Mouse (Mus musculus): ENCODE results near the gene Mfsd11. TPM values are rescaled to one million over a fixed set of nuclear protein-coding genes. Genes with fewer than 3 reads are reported as not detected.

Mfsd11 gene
- polyA plus RNA-seq, 1 experiment from 2014 or later, result 37.0 TPM

- Histone ChIP-seq H3K27me3 (ENCODE audit: control insufficient read depth, insufficient read depth, low read length) (no peaks in the 10 kb centered on the region), H3K9ac (ENCODE audit: low read depth, low read length) (no peak overlapping the region), H3K36me3 (ENCODE audit: control insufficient read depth, insufficient read depth, low read length) (0 out of 2 replicates have a peak, but pooled peaks cover 2% of the 10 kb centered on the region), H3K9me3 (ENCODE audit: control insufficient read depth, low read length) (no peaks in the 10 kb centered on the region), H3K4me2 (replicated peaks; ENCODE audit: low read depth, low read length) (no peak overlapping the region), H3K4me1 (replicated peaks; ENCODE audit: control insufficient read depth, insufficient read depth, low read length) (no peaks in the 10 kb centered on the region), H3K4me3 (ENCODE audit: low read depth, low read length) (no peak overlapping the region), H3K27ac (ENCODE audit: low read depth, low read length) (no peak overlapping the region)
- WGBS, result 78% methylated on average over 10 of the region's 10 CpGs
- ATAC-seq (ENCODE audit: low FRiP score) (no peak), DNase-seq (ENCODE audit: low spot score) (no peak)
Observed at GRCm38 (mm10) chr11:116864444-116864843, 12.2 kb downstream of the Mfsd11 start.

DNA sequence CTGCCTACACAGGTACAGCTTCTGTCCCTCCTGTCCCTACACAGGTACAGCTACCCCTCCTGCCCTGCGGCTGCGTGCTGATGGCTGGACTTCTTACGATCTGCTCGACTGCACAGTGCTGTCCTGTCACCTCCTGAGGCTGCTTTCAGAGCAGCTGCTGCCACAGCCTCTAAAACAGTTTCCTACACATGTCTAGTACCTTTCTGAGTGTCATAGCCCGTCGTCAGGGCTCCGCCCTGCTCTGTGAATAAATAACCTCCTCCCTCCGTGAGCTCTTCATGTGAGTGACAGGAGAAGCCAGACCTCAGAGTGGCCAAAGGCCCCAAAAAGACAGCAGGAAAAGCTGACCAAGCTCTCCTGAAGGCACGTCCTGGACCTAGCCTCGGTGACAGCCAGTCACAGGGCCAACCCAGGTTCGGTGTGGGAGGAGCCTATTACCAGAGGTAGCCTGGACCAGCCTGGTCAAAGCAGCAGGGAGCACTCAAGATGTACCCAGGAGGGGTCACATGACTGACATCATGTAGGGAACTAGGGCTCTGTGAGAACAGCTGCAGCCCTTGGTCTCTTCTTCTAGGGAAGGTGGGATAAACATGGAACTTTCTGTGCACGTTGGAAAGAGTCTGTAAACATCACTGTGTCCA, 13.8 kb downstream of the Mfsd11 start:
- H3K4me1 ChIP-seq (replicated peaks; ENCODE audit: control insufficient read depth, insufficient read depth, low read length), result no peaks in the 10 kb centered on the region
- no peak overlapping the region for H3K9ac ChIP-seq (ENCODE audit: low read depth, low read length)
- WGBS, result 75% methylated on average over 12 of the region's 12 CpGs
- H3K4me3 ChIP-seq (ENCODE audit: low read depth, low read length), result no peak overlapping the region
- no peak overlapping the region for H3K27ac ChIP-seq (ENCODE audit: low read depth, low read length)
- no peaks in the 10 kb centered on the region for H3K9me3 ChIP-seq (ENCODE audit: control insufficient read depth, low read length)
- H3K4me2 ChIP-seq (replicated peaks; ENCODE audit: low read depth, low read length), result no peak overlapping the region
- no peaks in the 10 kb centered on the region for H3K27me3 ChIP-seq (ENCODE audit: control insufficient read depth, insufficient read depth, low read length)
- DNase-seq (ENCODE audit: low spot score), result no peak
- H3K36me3 ChIP-seq (ENCODE audit: control insufficient read depth, insufficient read depth, low read length), result 0 out of 2 replicates have a peak, but pooled peaks cover 2% of the 10 kb centered on the region
- no peak for ATAC-seq (ENCODE audit: low FRiP score)

GRCm38 (mm10) chr11:116868129-116868528, 15.9 kb downstream of the Mfsd11 start:
- H3K27ac ChIP-seq (ENCODE audit: low read depth, low read length), result no peak overlapping the region
- H3K4me1 ChIP-seq (replicated peaks; ENCODE audit: control insufficient read depth, insufficient read depth, low read length), result no peaks in the 10 kb centered on the region
- H3K9me3 ChIP-seq (ENCODE audit: control insufficient read depth, low read length), result no peaks in the 10 kb centered on the region
- H3K36me3 ChIP-seq (ENCODE audit: control insufficient read depth, insufficient read depth, low read length), result peaks cover 2% of the 10 kb centered on the region; the same call in 1 of the 2 replicates
- H3K4me2 ChIP-seq (replicated peaks; ENCODE audit: low read depth, low read length), result no peak overlapping the region
- H3K27me3 ChIP-seq (ENCODE audit: control insufficient read depth, insufficient read depth, low read length), result no peaks in the 10 kb centered on the region
- ATAC-seq (ENCODE audit: low FRiP score), result no peak
- WGBS, result 82% methylated on average over 3 of the region's 3 CpGs
- H3K4me3 ChIP-seq (ENCODE audit: low read depth, low read length), result no peak overlapping the region
- no peak for DNase-seq (ENCODE audit: low spot score)
- H3K9ac ChIP-seq (ENCODE audit: low read depth, low read length), result no peak overlapping the region

- no peak overlapping the region for H3K9ac ChIP-seq (ENCODE audit: low read depth, low read length)
- H3K27ac ChIP-seq (ENCODE audit: low read depth, low read length), result no peak overlapping the region
- 89% methylated on average over 8 of the region's 8 CpGs for WGBS
- ATAC-seq (ENCODE audit: low FRiP score) (no peak), DNase-seq (ENCODE audit: low spot score) (no peak)
- H3K27me3 ChIP-seq (ENCODE audit: control insufficient read depth, insufficient read depth, low read length), result no peaks in the 10 kb centered on the region
- H3K4me3 ChIP-seq (ENCODE audit: low read depth, low read length), result no peak overlapping the region
- no peak overlapping the region for H3K4me2 ChIP-seq (replicated peaks; ENCODE audit: low read depth, low read length)
- H3K4me1 ChIP-seq (replicated peaks; ENCODE audit: control insufficient read depth, insufficient read depth, low read length), result no peaks in the 10 kb centered on the region
- no peaks in the 10 kb centered on the region for H3K9me3 ChIP-seq (ENCODE audit: control insufficient read depth, low read length)
- peaks cover 3% of the 10 kb centered on the region; the same call in 1 of the 2 replicates for H3K36me3 ChIP-seq (ENCODE audit: control insufficient read depth, insufficient read depth, low read length)
Observed at GRCm38 (mm10) chr11:116869223-116869622, 17.0 kb downstream of the Mfsd11 start.

GRCm38 (mm10) chr11:116869641-116870040, 17.4 kb downstream of the Mfsd11 start:
- no peak for ATAC-seq (ENCODE audit: low FRiP score)
- Histone ChIP-seq H3K9me3 (ENCODE audit: control insufficient read depth, low read length) (no peaks in the 10 kb centered on the region), H3K4me1 (replicated peaks; ENCODE audit: control insufficient read depth, insufficient read depth, low read length) (no peaks in the 10 kb centered on the region), H3K4me2 (replicated peaks; ENCODE audit: low read depth, low read length) (no peak overlapping the region), H3K27ac (ENCODE audit: low read depth, low read length) (no peak overlapping the region), H3K4me3 (ENCODE audit: low read depth, low read length) (no peak overlapping the region), H3K27me3 (ENCODE audit: control insufficient read depth, insufficient read depth, low read length) (no peaks in the 10 kb centered on the region), H3K36me3 (ENCODE audit: control insufficient read depth, insufficient read depth, low read length) (peaks cover 4% of the 10 kb centered on the region; the same call in 1 of the 2 replicates), H3K9ac (ENCODE audit: low read depth, low read length) (no peak overlapping the region)
- 83% methylated on average over 4 of the region's 4 CpGs for WGBS
- no peak for DNase-seq (ENCODE audit: low spot score)

GRCm38 (mm10) chr11:116871538-116871937, 19.3 kb downstream of the Mfsd11 start:
- Histone ChIP-seq H3K4me1 (replicated peaks; ENCODE audit: control insufficient read depth, insufficient read depth, low read length) (no peaks in the 10 kb centered on the region), H3K9ac (ENCODE audit: low read depth, low read length) (no peak overlapping the region), H3K27me3 (ENCODE audit: control insufficient read depth, insufficient read depth, low read length) (no peaks in the 10 kb centered on the region), H3K9me3 (ENCODE audit: control insufficient read depth, low read length) (no peaks in the 10 kb centered on the region), H3K4me2 (replicated peaks; ENCODE audit: low read depth, low read length) (no peak overlapping the region), H3K4me3 (ENCODE audit: low read depth, low read length) (no peak overlapping the region), H3K36me3 (ENCODE audit: control insufficient read depth, insufficient read depth, low read length) (peaks cover 4% of the 10 kb centered on the region; the same call in 1 of the 2 replicates), H3K27ac (ENCODE audit: low read depth, low read length) (no peak overlapping the region)
- ATAC-seq (ENCODE audit: low FRiP score) (no peak), DNase-seq (ENCODE audit: low spot score) (no peak)
- 90% methylated on average over 9 of the region's 9 CpGs for WGBS

GRCm38 (mm10) chr11:116873987-116874386, 21.7 kb downstream of the Mfsd11 start:
- WGBS, result 89% methylated on average over 20 of the region's 20 CpGs
- no peak for DNase-seq (ENCODE audit: low spot score)

GRCm38 (mm10) chr11:116878454-116878853, 26.2 kb downstream of the Mfsd11 start:
- H3K4me3 ChIP-seq (ENCODE audit: low read depth, low read length), result no peak overlapping the region
- no peak overlapping the region for H3K4me2 ChIP-seq (replicated peaks; ENCODE audit: low read depth, low read length)
- 92% methylated on average over 8 of the region's 8 CpGs for WGBS
- no peaks in the 10 kb centered on the region for H3K4me1 ChIP-seq (replicated peaks; ENCODE audit: control insufficient read depth, insufficient read depth, low read length)
- no peak overlapping the region for H3K27ac ChIP-seq (ENCODE audit: low read depth, low read length)
- ATAC-seq (ENCODE audit: low FRiP score) (no peak), DNase-seq (ENCODE audit: low spot score) (no peak)
- H3K9me3 ChIP-seq (ENCODE audit: control insufficient read depth, low read length), result no peaks in the 10 kb centered on the region
- H3K36me3 ChIP-seq (ENCODE audit: control insufficient read depth, insufficient read depth, low read length), result peaks cover 4% of the 10 kb centered on the region; the same call in 1 of the 2 replicates
- H3K27me3 ChIP-seq (ENCODE audit: control insufficient read depth, insufficient read depth, low read length), result no peaks in the 10 kb centered on the region
- H3K9ac ChIP-seq (ENCODE audit: low read depth, low read length), result no peak overlapping the region

More at GRCm38 (mm10) chr11:116873987-116874386, 21.7 kb downstream of the Mfsd11 start:
- H3K27ac ChIP-seq (ENCODE audit: low read depth, low read length), result no peak overlapping the region
- H3K9ac ChIP-seq (ENCODE audit: low read depth, low read length), result no peak overlapping the region
- H3K4me2 ChIP-seq (replicated peaks; ENCODE audit: low read depth, low read length), result no peak overlapping the region
- H3K9me3 ChIP-seq (ENCODE audit: control insufficient read depth, low read length), result no peaks in the 10 kb centered on the region
- no peak for ATAC-seq (ENCODE audit: low FRiP score)
- peaks cover 4% of the 10 kb centered on the region; the same call in 1 of the 2 replicates for H3K36me3 ChIP-seq (ENCODE audit: control insufficient read depth, insufficient read depth, low read length)
- H3K27me3 ChIP-seq (ENCODE audit: control insufficient read depth, insufficient read depth, low read length), result no peaks in the 10 kb centered on the region
- no peaks in the 10 kb centered on the region for H3K4me1 ChIP-seq (replicated peaks; ENCODE audit: control insufficient read depth, insufficient read depth, low read length)
- no peak overlapping the region for H3K4me3 ChIP-seq (ENCODE audit: low read depth, low read length)

GRCm38 (mm10) chr11:116880839-116881238, 28.6 kb downstream of the Mfsd11 start:
- Histone ChIP-seq H3K4me1 (replicated peaks; ENCODE audit: control insufficient read depth, insufficient read depth, low read length) (peaks cover 4% of the 10 kb centered on the region; the same call in 1 of the 2 replicates), H3K9me3 (ENCODE audit: control insufficient read depth, low read length) (no peaks in the 10 kb centered on the region), H3K9ac (ENCODE audit: low read depth, low read length) (no peak overlapping the region), H3K4me2 (replicated peaks; ENCODE audit: low read depth, low read length) (no peak overlapping the region), H3K27ac (ENCODE audit: low read depth, low read length) (no peak overlapping the region), H3K36me3 (ENCODE audit: control insufficient read depth, insufficient read depth, low read length) (no peaks in the 10 kb centered on the region), H3K4me3 (ENCODE audit: low read depth, low read length) (no peak overlapping the region), H3K27me3 (ENCODE audit: control insufficient read depth, insufficient read depth, low read length) (peaks cover 2% of the 10 kb centered on the region; the same call in 1 of the 2 replicates)
- WGBS, result 65% methylated on average over 7 of the region's 7 CpGs
- ATAC-seq (ENCODE audit: low FRiP score) (no peak), DNase-seq (ENCODE audit: low spot score) (no peak)
